Mouse (Mus musculus) frontal cortex, adult (tissue): ENCODE measurements around the gene Sema3b.

Source experiments
- ATAC-seq: cut with Nextera tagmentation; 2 replicates; pipeline ENCODE4 v1.9.2; 2017; ENCODE audit warnings: mild to moderate bottlenecking, moderate library complexity, mixed read lengths; ENCODE audit not compliant: low TSS enrichment

Sema3b gene

GRCm38 (mm10) chr9:107633091-107633660 is 24.1 kb upstream of the Sema3b start:
- ATAC-seq = peak; percentile 51

- ATAC-seq = no peak
Measured at GRCm38 (mm10) chr9:107632478-107632877, 23.4 kb upstream of the Sema3b start.

- ATAC-seq = no peak
Measured at GRCm38 (mm10) chr9:107631861-107632260, 22.8 kb upstream of the Sema3b start.

- ATAC-seq = no peak
Measured at GRCm38 (mm10) chr9:107631311-107631826, 22.3 kb upstream of the Sema3b start.

- ATAC-seq = no peak
Measured at GRCm38 (mm10) chr9:107630576-107630975, 21.5 kb upstream of the Sema3b start.

- no peak for ATAC-seq
Measured at GRCm38 (mm10) chr9:107629901-107630425, 20.9 kb upstream of the Sema3b start.

- no peak for ATAC-seq
Measured at GRCm38 (mm10) chr9:107629411-107629730, 20.3 kb upstream of the Sema3b start.

- no peak for ATAC-seq
Measured at GRCm38 (mm10) chr9:107628721-107629410, 19.8 kb upstream of the Sema3b start.

GRCm38 (mm10) chr9:107627387-107628255 is 18.6 kb upstream of the Sema3b start:
- ATAC-seq = no peak

GRCm38 (mm10) chr9:107626844-107627277 is 17.8 kb upstream of the Sema3b start:
- peak; percentile 22; the same call in 1 of the 2 replicates for ATAC-seq

GRCm38 (mm10) chr9:107626158-107626843 is 17.3 kb upstream of the Sema3b start:
- ATAC-seq = peak; percentile 11; the same call in 1 of the 2 replicates

- no peak for ATAC-seq
Measured at GRCm38 (mm10) chr9:107625351-107626128, 16.5 kb upstream of the Sema3b start.

- ATAC-seq = 0 out of 2 replicates have a peak, but pooled peaks have one; percentile 24
Measured at GRCm38 (mm10) chr9:107624951-107625350, 15.9 kb upstream of the Sema3b start.

GRCm38 (mm10) chr9:107624539-107624938 is 15.5 kb upstream of the Sema3b start:
- no peak for ATAC-seq

GRCm38 (mm10) chr9:107620954-107621353 is 11.9 kb upstream of the Sema3b start:
- ATAC-seq = no peak

GRCm38 (mm10) chr9:107619546-107619879 is 10.5 kb upstream of the Sema3b start:
- no peak for ATAC-seq

GRCm38 (mm10) chr9:107618778-107619545 is 9.9 kb upstream of the Sema3b start:
- no peak for ATAC-seq

GRCm38 (mm10) chr9:107618098-107618497 is 9.1 kb upstream of the Sema3b start:
- ATAC-seq = no peak

- ATAC-seq = no peak
Measured at GRCm38 (mm10) chr9:107617461-107617860, 8.4 kb upstream of the Sema3b start.

GRCm38 (mm10) chr9:107615035-107615434 is 6.0 kb upstream of the Sema3b start:
- ATAC-seq = no peak
